Mouse (Mus musculus) cerebellum, adult 2 months (tissue): ENCODE measurements around the gene Mtx3. TPM values are rescaled to one million over a fixed set of nuclear protein-coding genes. Genes with fewer than 3 reads are reported as not detected.

Experiments
- DNase-seq, 2 experiments: peaks; one replicate each; pipeline ENCODE4 v3.0.0; 2021
- H3K27ac ChIP-seq: fragments of 200-500 bp; 2 replicates; pipeline ENCODE4 v1.5.1; 2012; ENCODE audit warnings: low read length, control low read depth, inconsistent platforms; ENCODE audit not compliant: insufficient read depth
- H3K27me3 ChIP-seq: fragments of 200-500 bp; 2 replicates; pipeline ENCODE4 v1.6.1; 2012; ENCODE audit warnings: inconsistent platforms, mild to moderate bottlenecking, low read length, moderate library complexity; ENCODE audit not compliant: control insufficient read depth, insufficient read depth
- H3K4me1 ChIP-seq: fragments of 200-500 bp; 2 replicates; pipeline ENCODE4 v1.6.1; 2011; ENCODE audit warnings: low read length; ENCODE audit not compliant: control insufficient read depth, insufficient read depth
- H3K4me3 ChIP-seq: fragments of 200-500 bp; replicated peaks from 2 replicates; pipeline ENCODE3; 2011; ENCODE audit warnings: mild to moderate bottlenecking, low read depth, low read length, control low read depth; ENCODE audit not compliant: insufficient read depth
- CTCF ChIP-seq: fragments of 200-500 bp; IDR thresholded peaks from 2 replicates; pipeline ENCODE4 v1.5.1; 2011; ENCODE audit warnings: low read depth, mild to moderate bottlenecking, control low read depth, low read length, moderate library complexity, borderline replicate concordance; ENCODE audit not compliant: insufficient read depth
- POLR2A ChIP-seq: fragments of 200-500 bp; IDR thresholded peaks from 2 replicates; pipeline ENCODE4 v1.6.1; 2011; ENCODE audit warnings: low read length, control low read depth, borderline replicate concordance; ENCODE audit not compliant: insufficient read depth
- WGBS: fragments of 180-500 bp; shearing (Covaris S2); methylation state at CpG from one replicate; pipeline ENCODE4 v1.1.7; 2018; 5-methylcytosine and 5-hydroxymethylcytosine counted together
- polyA plus RNA-seq: library from polyadenylated mRNA; depleted of rRNA; stranded (reverse); fragments of >200 nt; gene quantifications from 2 replicates; pipeline ENCODE4 v1.2.3, GENCODE M21; 2012

Mtx3 gene
- polyA plus RNA-seq, 1 experiment: 31.7 TPM

DNA sequence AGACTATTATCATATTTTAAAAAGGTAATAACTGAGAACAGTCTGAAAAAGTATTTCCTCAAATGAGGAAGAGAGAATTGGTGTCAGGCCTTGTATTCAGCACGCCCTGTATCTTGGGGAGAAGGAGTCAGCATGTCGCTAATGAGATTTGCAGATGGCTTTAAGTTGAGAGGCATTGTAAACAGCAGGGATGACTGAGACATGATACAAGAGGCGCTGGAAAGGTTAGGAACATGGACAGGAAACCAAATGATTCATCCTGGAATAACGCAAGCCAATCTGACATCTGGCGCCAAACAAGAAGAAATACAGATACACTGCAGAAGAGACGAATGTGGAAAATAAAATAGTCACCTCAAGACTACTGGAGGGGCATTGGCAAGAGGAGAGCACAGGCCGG lies 20.8 kb downstream of the Mtx3 start:
- TF ChIP-seq CTCF (no peak), POLR2A (no peak)
- Histone ChIP-seq H3K27me3 (no peaks in the 10 kb centered on the region), H3K4me3 (no peak overlapping the region), H3K27ac (no peak overlapping the region), H3K4me1 (no peaks in the 10 kb centered on the region)
- WGBS: 70% methylated on average over 7 of the region's 7 CpGs
- DNase-seq: no peak

GRCm38 (mm10) chr13:92866680-92867079 lies 22.1 kb downstream of the Mtx3 start:
- no peak for DNase-seq
- TF ChIP-seq CTCF: no peak
- no peak for TF ChIP-seq POLR2A
- no peaks in the 10 kb centered on the region for H3K4me1 ChIP-seq
- WGBS: 55% methylated on average over 1 of the region's 1 CpGs
- H3K27ac ChIP-seq: no peak overlapping the region
- no peak overlapping the region for H3K4me3 ChIP-seq
- no peaks in the 10 kb centered on the region for H3K27me3 ChIP-seq

DNA sequence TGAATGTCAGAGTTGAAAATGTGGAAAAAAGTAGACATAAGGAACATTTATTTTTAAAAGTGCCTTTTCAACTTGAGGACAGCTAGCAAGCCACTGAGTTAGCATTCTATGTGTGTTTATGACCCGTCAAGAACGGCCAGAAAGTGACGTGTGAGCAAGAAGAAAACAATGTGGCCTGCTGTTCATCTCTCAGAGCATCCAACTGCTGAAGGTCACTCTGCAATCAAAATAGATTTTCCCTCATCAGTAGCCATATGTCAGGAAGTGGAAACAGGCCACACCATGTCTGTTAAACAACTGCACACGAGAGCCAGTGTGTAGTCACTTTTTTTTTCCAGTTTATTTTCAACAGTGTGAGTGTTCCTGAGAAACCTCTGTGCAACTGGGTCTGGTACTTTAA lies 35.0 kb downstream of the Mtx3 start:
- Histone ChIP-seq H3K4me1 (peaks cover 27% of the 10 kb centered on the region; the same call in 1 of the 2 replicates), H3K27me3 (no peaks in the 10 kb centered on the region), H3K27ac (no peak overlapping the region), H3K4me3 (no peak overlapping the region)
- peak in 1 of 2 experiments; percentile 57 for DNase-seq
- WGBS: 10% methylated on average over 4 of the region's 4 CpGs
- no peak for TF ChIP-seq CTCF
- TF ChIP-seq POLR2A: no peak

DNA sequence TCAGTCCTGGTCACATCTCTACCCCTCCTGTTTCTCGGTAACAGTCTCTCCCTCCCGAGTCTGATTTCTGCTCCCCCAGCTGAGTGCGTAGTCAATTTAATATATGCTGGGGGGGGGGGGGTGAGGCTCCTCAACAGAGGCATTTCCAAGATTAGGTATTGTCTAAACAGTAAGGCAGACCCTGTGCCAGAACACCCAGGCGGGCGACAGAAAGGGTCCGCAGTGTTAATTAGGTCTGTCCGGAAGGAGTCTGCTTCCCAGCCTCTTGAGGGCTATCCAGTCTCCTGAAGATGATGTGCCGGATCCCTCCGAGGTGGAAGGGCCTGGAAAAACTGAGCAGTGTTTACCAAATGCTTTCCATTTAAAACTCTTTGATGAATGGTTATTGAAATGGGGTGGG lies 35.4 kb downstream of the Mtx3 start:
- Histone ChIP-seq H3K4me3 (no peak overlapping the region), H3K4me1 (peaks cover 27% of the 10 kb centered on the region; the same call in 1 of the 2 replicates), H3K27ac (no peak overlapping the region), H3K27me3 (no peaks in the 10 kb centered on the region)
- no peak for DNase-seq
- WGBS: 52% methylated on average over 9 of the region's 9 CpGs
- no peak for TF ChIP-seq POLR2A
- no peak for TF ChIP-seq CTCF

DNA sequence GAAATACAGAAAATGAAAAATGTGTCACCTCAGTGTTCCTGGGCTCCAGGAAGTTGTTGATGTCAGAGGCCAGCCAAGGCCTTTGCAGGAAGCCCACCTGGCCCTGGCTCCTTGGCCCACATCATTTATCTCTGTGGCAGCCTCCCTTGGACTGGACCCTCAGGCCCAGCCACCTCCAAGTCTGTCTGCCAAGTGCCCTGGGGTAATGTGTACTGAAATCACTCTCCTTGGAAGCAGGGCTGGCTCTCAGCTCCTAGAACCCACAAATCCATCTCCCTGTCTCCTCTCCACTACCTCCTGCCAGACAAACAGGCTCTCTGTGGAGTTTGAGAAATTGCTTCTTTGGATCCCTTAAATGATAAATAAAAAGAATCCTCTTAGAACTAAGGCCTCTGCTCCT lies 36.0 kb downstream of the Mtx3 start:
- DNase-seq: peak in 1 of 2 experiments; percentile 59
- Histone ChIP-seq H3K27ac (no peak overlapping the region), H3K4me1 (peaks cover 27% of the 10 kb centered on the region; the same call in 1 of the 2 replicates), H3K27me3 (no peaks in the 10 kb centered on the region), H3K4me3 (no peak overlapping the region)
- TF ChIP-seq CTCF: no peak
- no peak for TF ChIP-seq POLR2A

GRCm38 (mm10) chr13:92882271-92882985 lies 37.9 kb downstream of the Mtx3 start:
- Histone ChIP-seq H3K4me1 (peaks cover 27% of the 10 kb centered on the region; the same call in 1 of the 2 replicates), H3K4me3 (no peak overlapping the region), H3K27me3 (no peaks in the 10 kb centered on the region), H3K27ac (no peak overlapping the region)
- DNase-seq: no peak
- 83% methylated on average over 9 of the region's 9 CpGs for WGBS
- TF ChIP-seq CTCF (no peak), POLR2A (no peak)

DNA sequence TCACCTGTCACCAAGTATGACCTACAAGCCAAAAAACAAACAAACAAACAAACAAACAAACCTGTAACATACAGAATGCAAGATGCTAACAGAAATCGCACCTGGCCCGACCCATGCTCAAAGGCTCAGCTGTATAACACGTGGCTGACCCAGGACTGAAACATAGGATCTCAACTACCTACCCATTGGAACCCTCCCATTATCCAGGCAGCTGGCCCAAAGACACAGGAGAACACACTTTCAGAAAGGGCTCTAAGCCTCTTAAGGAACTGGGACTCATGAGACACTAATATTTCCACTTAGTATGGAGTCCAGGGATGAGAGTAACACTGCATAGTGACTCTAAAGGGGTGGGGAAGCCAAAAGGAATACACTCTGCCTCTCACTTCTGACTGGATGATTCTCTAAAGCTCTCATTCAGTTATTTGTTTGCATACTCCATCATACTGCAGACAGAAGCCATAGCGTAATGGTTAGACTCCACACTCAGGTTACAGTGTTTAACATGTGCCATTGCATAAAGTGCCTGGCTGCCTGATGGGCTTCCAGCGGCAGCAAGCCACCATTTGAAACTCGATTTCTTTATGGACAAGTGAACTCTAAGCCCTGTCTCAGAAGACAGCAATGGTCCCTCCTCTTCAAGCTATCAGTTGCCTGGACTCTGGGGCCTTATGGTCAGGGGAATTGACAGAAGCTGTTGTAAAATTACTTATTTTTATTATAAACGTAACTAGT lies 38.6 kb downstream of the Mtx3 start:
- H3K27ac ChIP-seq: no peak overlapping the region
- no peak for TF ChIP-seq CTCF
- TF ChIP-seq POLR2A: no peak
- 94% methylated on average over 7 of the region's 7 CpGs for WGBS
- no peaks in the 10 kb centered on the region for H3K27me3 ChIP-seq
- peaks cover 27% of the 10 kb centered on the region; the same call in 1 of the 2 replicates for H3K4me1 ChIP-seq
- no peak for DNase-seq
- H3K4me3 ChIP-seq: no peak overlapping the region

- 94% methylated on average over 1 of the region's 1 CpGs for WGBS
- TF ChIP-seq CTCF: no peak
- TF ChIP-seq POLR2A: no peak
- no peak for DNase-seq
- Histone ChIP-seq H3K4me3 (no peak overlapping the region), H3K27me3 (no peaks in the 10 kb centered on the region), H3K27ac (no peak overlapping the region), H3K4me1 (peaks cover 26% of the 10 kb centered on the region; the same call in 1 of the 2 replicates)
Observed at GRCm38 (mm10) chr13:92884206-92884605, 39.6 kb downstream of the Mtx3 start.
